Comparison of ENCODE assay signal across 9 mouse cellular contexts in the genomic region with DNA sequence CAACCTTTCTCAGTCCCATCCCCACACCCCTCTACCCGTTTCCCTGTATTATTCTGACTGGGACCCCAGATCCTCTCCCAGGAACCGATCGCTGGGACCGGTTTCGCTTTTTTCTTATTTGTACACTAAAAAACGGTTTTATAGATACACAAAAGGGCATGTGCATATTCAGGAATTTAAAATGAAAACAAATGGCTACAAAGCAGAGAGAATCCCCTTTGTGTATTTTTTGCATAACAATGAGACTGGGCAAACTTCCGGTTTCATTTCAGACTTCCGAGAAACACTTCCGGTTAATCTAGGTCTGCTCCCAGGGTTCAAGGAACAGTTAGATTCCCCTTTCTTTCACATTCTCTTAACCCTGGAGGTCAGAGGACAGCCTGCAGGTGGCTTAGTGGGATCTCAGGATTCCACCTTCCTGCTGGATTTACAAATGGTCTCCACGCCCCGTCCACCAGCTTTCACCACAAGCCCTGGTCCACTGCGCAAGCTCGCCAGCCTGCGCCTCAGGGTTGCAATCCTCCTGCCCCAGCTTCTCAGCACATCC.
"Had no signal": no experiment of that assay in that cellular context is flagged by ENCODE, and none has a peak within 500 bp of the region (broad histone marks: within the 10 kb centered on the region; RNA-seq: fewer than 3 reads in every experiment).

No protein-coding gene starts in this region.

- H3K27ac ChIP-seq: left cerebral cortex, adult 2 months; limb, embryonic 10.5 days; liver, embryonic 12.5 days; lung, embryonic 15.5 days; midbrain, embryonic 12.5 days had no signal

- DNase-seq: kidney, adult 2 months; right cerebral cortex, adult 18-20 months; right cerebral cortex, postnatal 25 days; thymus, postnatal 36 days had no signal

- H3K36me3 ChIP-seq: limb, embryonic 10.5 days; liver, embryonic 12.5 days; lung, embryonic 15.5 days; midbrain, embryonic 12.5 days had no signal

- H3K4me3 ChIP-seq: left cerebral cortex, adult 2 months; limb, embryonic 10.5 days; liver, embryonic 12.5 days; lung, embryonic 15.5 days; midbrain, embryonic 12.5 days had no signal

- H3K27me3 ChIP-seq: liver, embryonic 12.5 days; lung, embryonic 15.5 days had no signal

- H3K9ac ChIP-seq: liver, embryonic 12.5 days; lung, embryonic 15.5 days; midbrain, embryonic 12.5 days had no signal

- H3K9me3 ChIP-seq: limb, embryonic 10.5 days; liver, embryonic 12.5 days; lung, embryonic 15.5 days had no signal

- H3K4me2 ChIP-seq: liver, embryonic 12.5 days; lung, embryonic 15.5 days; midbrain, embryonic 12.5 days had no signal

- ATAC-seq: liver, embryonic 12.5 days had no signal
